Mouse (Mus musculus): ENCODE data around the gene Hoxc5.

Hoxc5 gene

DNA sequence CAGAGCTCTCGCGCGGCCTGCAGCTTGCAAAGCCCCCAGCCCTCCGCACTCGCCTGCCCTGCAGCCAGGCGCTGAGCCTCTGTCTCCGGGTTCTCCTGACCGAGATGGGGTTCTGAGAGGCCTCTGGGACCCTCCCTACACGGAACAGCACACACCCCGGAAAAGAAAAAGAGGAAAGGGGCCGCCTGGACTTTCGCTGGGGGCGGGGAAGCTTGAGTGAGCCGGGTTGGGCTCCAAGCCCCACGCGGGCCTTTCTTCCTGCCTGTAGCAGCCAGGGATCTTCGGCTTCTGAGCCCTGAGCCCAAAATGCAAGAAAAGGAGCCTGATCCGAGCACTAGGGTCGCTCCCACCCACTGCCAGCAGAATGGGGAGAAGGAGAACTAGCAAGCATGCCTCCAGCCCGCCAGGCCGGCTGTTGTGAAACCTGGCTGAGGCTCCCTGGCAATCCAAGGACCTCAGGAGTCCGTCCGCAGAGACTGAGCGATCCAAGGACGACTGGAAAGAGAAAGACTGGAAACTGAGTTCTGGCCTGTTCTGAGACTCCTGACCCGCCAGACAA lies 44.8 kb downstream of the Hoxc5 start:
- no peak for DNase-seq (ENCODE audit: low spot score)

DNA sequence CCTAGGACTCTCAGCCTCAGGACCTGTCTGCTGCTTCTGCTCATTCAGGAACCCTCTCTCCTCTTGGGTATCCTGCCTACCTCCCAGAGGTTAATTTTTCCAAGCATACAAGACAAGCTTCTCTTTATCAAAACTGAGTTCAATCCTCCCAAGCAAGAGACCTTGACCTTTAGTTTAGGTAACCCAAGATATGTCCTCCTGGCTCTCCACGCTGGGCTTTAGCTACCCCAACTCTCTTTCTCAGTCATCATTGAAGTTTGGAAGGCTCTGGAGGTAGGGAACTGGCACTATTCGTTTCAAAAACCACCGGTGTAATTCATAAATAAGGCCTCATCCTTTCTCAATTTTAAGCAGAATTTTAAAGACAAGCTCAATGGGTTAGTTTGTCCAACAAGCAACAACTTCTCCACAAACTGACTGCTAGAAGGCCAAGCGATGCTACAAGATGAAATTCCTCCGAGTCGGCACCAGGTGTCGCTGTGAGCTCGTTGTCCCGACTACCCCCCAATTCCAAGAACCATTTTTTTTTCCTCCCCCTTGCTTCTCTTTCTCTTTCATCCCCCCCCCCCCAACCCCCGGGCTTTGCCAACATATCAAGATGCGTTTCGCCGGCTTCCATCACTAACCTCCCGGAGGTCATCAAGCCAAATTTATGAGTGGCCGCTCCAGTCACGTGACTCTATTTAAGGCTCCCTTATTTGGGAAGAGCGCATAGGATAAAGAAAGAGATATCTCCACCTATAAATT lies 46.2 kb downstream of the Hoxc5 start:
- DNase-seq (ENCODE audit: low spot score) = peak; percentile 44

DNA sequence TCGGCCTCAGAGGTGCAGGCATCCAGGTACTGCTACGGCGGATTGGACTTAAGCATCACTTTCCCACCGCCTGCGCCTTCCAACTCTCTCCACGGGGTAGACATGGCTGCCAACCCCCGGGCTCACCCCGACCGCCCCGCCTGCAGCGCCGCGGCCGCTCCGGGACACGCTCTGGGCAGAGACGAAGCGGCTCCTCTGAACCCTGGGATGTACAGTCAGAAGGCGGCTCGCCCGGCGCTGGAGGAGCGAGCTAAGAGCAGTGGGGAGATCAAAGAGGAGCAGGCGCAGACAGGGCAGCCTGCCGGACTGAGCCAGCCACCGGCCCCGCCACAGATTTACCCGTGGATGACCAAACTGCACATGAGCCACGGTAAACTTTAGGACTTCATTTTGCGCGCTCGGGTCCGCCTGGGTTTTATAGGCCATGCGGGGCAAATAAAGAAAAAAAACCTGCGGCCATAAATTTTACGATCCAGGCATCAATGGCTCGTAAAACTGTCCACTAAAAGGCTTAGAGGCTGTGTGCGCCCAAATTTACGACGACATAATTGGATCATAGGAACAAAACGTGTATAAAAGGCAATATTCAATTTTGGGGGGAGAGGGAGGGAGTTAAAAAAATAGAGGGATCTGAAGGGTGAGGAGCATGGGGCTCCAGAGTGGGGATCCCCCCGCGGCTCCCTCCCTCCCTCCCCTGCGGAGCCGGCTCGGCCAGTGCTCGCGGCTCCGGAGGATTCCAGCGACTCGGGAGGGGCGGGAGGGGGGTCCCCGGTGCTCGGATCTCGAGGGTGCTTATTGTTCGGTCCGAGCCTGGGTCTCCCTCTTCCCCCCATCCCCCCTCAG lies 47.1 kb downstream of the Hoxc5 start:
- no peak for DNase-seq (ENCODE audit: low spot score)

DNA sequence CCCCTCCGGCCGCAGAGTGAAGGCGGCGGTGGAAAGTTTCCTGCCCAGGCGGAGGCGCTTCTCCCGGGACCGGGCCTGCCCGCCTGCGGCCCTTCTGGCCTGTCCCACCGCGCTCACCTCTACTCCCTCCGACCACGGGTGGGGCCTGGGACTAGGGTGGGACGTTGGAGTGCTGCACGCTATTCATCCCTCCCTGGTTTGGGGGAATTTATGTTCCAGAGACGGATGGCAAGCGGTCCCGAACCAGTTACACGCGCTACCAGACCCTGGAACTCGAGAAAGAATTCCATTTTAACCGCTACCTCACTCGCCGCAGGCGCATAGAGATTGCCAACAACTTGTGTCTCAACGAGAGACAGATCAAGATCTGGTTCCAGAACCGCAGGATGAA lies 47.8 kb downstream of the Hoxc5 start:
- DNase-seq (ENCODE audit: low spot score) = no peak

DNA sequence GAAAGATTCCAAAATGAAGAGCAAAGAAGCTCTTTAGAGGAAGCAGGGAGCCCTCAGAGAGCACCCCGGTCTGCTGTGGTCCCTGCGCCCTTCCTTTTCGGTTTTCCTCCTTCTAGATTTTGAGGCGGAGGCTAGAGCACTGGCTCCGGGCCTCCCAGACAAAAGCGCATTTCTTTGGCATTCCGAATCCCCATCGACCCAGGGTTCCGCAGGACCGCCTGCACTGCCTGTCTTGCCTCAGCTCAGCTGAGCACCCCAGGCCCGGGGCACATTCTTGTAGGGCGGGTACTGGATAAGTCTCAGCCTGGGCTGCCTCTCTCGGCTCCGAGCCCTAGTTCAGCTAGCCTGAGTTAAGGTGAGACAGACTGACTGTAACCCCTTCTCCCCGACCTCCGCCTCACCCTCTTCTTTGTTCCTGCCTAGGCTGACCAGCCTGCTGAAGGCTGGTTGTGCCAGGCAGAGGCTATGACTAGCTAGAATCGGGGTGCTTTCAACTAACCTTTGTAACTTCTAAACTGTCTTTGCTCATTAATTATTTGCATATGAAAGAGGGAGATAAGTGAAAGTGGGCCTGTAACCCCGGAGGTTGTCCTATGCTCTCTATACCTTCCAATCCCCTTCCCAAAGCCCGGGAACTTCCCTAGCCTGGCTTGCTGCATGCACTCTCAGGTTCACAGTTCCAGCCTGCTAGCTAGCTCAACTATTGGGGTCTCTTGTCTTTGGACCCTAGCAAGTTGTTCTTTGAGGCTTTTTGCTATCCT lies 48.3 kb downstream of the Hoxc5 start:
- no peak for DNase-seq (ENCODE audit: low spot score)

DNA sequence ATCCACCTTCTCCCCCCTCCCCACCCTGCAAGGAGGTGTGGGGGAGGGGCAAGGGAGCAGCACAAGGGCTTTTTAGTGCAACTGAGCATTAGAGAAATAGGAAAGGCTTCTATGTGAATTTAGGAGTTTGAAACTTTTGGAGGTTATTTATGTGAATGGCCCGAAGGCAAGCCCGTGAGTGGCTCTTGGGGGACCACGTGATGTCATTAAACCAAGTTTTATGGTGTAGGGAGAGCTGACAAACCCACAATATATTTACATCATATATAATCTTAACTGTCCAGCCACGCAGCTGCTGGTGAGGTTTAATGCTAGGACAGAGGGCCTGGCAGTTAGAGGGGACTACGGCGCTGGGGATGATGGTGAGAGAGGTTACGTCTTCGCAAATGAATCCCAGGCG lies 51.4 kb downstream of the Hoxc5 start, which contains the start of gene Hoxc4:
Hoxc4 (plus strand) TSS at position 299 of the 400 bp plus-strand sequence.
- no peak for DNase-seq (ENCODE audit: low spot score)

DNA sequence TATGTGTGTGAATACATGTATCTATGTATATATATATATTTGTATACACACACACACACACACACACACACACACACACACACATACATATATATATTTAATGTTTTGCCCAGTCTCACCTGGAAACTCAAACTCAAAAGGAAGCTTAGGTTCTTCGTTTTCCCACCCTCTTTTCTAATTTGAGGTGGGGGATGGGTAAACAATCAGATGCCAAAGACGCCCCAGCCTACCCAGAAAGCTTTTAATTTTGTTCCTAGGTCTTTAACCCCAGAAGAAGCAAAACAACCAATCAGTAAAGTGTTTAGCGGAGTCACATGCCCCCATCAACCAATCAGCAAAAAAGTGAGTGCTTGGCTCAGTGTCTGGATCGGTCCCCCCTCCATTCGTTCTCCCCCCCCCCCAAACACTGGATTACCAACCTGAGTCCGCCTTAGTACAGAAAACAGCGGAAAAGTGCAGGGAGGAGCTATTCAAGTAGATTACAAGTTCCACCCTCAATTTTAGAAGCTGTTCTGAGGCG lies 53.7 kb downstream of the Hoxc5 start:
- no peak for DNase-seq (ENCODE audit: low spot score)

DNA sequence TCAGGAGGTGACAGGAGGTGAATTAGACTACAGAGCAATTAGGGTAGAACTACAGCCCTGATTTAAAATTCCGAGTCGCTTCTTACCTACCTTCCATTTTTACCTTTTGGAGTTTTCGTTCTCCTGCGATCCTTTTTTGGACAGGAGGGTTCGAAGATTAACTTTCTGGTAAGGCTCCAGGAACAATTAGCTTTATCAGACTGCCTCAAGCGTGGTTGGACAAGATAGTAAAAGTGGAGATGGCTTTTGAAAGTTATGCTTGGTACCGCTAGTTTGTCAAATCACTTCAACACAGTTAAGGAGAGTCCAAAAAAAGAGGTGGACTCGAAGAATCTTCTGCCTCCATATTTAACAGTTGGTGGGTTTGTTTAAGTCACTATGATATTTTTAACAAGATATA lies 54.3 kb downstream of the Hoxc5 start:
- DNase-seq (ENCODE audit: low spot score) = no peak

DNA sequence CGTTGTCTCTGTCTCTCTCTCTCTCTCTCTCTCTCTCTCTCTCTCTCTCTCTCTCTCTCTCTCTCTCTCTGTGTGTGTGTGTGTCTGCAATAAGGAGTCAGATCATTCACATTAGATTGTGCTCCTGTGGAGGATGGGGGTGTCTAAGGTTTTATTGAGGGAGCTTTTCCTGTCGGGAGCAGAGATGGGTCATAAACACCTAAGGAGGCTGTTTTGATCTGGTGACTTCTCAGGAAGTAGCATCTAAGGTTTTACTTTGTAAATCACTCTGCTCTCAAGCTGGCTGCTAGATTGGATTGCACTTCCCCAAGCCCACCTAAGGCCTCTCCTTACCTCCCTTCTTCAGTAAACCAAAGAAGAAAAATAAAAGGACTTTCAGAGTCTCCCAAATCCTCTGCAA lies 56.9 kb downstream of the Hoxc5 start:
- DNase-seq (ENCODE audit: low spot score) = no peak

DNA sequence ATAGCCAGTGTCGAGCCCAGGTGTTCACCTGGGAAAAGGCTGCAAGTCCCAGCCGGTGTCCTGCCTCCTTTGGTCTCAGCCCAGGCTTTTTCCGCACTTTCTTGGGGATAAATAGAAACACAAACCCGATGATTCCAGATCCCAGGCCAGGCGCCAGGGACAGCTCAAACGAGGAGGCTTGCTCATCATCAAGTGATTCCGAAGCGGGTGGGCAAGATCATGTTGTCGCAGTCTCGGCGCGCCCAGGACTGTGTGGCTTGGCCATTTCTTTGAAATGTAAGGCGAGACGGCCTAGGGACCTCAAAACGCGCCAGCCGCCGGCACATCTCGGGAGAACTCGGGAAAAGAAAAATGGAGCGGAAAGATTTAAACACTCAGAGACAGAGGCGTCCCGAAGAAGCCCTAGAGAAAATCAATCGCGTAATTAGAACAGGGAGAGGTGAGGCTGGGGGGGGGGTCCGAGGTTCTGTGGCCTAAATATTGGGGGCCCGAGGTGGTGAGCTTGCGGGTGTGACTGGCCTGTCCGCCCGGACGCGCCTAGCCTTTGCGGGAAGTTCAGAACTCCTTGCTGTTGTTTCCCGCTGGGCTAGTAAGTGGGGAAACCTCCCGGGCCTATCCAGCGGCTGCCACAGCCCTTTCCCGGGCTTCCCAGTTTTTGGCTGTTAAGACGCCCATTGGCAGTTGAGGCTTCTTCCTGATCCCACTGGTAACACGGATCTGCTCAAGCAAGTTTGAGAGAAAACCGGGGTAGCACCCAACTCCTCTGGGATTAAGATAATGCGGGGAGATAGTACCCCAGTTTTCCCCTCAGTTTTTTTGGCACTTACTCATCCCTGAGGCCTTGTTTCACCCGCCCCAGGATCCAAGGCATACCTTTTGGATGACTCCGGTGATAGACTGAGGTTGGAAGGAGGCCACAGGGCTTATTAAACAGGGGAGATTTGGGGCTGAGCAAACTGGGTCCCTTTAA lies 60.3 kb downstream of the Hoxc5 start:
- no peak for DNase-seq (ENCODE audit: low spot score)

DNA sequence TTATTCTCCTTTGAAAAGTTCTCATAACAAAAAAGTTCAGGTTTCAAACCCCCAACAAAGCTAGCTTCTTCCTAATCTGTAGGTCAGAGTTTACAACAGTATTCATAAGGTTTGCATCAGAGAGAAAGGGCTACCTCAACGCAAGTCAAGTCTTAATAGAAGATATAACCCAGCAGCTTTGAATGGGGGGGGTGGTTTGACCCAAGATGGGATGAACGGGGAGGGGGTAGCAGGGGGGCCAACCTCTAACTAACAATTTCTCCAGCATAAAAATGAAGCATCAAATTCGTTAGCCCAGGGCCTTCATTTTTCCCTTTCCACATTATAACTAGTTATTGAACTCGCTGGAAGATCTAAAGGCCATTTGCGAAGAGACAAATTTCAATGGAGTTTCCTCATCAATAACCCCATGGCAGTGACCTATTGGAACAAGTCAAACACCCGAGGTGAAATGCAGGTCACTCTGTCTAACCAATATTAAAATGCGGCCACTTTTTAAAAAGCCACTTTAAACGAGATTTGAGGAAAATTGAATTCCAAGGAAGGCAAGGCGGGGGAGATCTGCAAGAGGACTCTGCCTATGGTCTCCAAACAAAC lies 61.8 kb downstream of the Hoxc5 start:
- DNase-seq (ENCODE audit: low spot score) = no peak

DNA sequence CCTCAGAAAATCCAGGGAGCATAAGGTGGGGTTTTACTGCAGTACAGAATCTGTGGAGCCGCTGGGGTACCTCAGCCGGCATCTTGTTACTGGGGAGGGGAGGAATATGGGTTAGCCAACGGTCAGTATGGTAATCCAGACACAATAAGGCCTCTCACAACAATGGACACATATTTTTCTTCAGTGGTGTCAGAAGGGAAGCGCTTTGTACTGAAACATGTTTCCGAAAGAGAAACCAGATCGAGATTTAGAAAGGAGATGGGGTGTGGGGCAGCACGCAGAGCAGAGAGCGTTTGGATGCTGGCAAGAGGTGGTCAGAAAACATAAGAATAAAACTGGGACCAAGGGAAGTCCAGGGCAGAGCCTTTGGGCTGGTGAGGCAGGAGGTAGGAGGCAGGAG lies 62.9 kb downstream of the Hoxc5 start:
- DNase-seq (ENCODE audit: low spot score) = no peak

DNA sequence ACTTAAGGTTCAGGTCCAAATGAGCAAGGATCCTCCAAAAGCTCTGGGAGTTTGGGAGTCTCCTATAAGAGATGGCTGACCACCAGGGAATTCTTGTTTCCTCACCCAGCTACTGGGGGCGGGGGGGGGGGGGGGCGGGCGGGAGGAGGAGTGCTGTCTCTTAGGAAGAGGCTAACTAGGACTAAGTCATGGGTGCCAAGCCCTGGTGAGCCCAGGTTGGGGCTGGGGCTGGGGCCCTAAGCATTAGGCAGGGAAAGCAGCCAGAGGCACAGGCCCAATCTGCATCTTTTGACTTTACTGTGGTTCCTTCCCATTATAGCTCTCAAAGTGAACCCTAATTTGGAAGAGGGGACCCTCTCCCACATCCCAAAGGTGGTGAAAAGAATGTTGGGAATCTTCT lies 64.9 kb downstream of the Hoxc5 start:
- DNase-seq (ENCODE audit: low spot score) = no peak

DNA sequence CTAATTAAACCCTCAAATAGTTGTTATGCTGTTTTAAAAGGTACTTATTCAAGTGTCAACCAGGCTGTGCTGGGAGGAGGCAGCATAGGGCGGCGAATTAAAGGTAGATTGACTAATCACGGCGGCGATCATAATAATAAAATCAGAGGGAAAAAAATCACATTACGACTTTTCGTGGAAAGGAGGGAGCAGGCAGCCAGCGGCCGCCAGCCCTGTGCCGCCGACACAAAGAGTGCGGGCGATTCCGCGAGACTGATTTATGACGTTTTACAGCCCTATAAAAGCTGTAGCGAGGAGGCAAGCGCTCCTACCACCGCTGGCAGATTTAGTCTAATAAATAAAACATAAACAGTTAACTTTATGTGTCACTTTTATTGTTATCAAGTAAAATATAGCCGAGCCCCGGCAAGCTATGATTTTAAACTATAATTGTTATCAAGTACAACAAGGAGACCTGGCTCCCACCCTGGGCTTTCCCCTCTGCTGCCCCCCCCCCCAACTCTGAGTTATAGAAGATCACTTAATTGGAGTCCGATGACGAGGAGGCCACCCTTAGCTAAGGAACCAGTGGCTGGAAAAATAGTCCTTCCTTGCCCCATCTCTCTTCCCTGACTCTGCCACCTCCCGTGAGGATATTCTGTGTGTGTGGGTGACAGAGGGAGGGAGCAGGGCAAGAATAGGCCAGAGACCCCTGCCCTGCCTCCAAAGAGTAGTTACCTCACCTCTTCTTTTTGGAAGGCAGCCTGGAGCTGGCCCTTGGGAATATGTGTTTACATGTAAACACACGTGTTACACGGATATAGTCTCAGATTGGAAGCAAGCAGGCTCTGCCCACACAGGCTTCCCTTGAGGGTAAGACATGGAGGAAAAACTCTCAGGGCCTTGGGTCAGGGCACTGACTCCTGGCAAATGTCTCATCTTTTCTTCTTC lies 65.7 kb downstream of the Hoxc5 start:
- peak; percentile 30 for DNase-seq (ENCODE audit: low spot score)

DNA sequence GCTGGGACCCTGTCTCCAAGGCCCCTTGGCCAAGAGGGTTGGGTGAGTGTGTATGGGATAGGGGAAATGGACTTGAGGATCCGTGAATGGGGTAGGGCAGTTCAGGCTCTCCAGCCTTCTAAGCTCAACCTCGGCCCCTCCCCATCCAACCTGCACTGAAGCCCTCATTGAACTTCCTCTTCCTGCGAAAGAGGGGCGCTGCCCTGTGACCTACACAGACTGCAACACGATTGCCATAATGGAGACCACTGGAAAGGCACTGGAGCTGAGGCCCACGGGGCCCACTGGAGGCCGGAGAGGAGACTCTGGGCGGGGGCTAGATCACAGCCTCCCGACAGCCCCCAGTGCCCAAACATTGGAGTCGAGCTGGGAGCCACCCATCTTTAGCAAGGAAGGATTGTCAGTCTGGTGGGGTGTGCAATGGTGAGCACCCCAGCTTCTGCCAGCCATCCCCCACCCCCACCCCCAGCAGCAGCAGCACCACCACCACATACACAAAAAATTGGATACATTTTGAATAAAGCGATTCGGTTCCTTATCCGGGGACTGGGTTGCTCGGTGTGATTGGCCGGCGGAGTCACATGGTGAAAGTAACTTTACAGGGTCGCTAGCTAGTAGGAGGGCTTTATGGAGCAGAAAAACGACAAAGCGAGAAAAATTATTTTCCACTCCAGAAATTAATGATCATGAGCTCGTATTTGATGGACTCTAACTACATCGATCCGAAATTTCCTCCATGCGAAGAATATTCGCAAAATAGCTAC lies 67.0 kb downstream of the Hoxc5 start:
- DNase-seq (ENCODE audit: low spot score) = no peak

DNA sequence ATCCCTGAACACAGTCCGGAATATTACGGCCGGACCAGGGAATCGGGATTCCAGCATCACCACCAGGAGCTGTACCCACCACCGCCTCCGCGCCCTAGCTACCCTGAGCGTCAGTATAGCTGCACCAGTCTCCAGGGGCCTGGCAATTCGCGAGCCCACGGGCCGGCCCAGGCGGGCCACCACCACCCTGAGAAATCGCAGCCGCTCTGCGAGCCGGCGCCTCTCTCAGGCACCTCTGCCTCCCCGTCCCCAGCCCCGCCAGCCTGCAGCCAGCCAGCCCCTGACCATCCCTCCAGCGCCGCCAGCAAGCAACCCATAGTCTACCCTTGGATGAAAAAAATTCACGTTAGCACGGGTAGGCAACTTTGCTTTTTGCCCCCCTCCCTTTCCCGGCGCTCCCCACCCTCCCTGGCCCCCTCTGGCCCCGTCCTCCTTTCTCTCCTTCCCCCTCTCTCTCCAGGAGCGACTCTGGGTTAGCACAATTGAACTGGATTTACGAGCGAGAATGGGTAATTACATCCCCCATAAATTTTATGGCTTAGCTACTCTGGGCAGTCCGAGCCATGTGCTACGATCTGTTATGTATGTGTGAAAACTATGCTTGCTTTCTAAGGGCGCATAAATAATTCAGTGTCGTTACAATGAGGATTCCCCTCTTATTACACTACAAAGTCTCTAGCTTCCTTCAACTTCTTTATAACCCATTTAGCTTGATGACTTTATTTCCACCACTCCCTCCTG lies 67.7 kb downstream of the Hoxc5 start:
- no peak for DNase-seq (ENCODE audit: low spot score)

DNA sequence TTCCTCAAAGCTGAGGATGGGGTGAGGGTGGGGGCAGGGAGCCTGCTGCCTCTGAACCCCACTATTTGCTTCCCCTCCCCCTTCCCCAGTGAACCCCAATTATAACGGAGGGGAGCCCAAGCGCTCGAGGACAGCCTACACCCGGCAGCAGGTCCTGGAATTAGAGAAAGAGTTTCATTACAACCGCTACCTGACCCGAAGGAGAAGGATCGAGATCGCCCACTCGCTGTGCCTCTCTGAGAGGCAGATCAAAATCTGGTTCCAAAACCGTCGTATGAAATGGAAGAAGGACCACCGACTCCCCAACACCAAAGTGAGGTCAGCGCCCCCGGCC lies 68.3 kb downstream of the Hoxc5 start:
- DNase-seq (ENCODE audit: low spot score) = no peak

DNA sequence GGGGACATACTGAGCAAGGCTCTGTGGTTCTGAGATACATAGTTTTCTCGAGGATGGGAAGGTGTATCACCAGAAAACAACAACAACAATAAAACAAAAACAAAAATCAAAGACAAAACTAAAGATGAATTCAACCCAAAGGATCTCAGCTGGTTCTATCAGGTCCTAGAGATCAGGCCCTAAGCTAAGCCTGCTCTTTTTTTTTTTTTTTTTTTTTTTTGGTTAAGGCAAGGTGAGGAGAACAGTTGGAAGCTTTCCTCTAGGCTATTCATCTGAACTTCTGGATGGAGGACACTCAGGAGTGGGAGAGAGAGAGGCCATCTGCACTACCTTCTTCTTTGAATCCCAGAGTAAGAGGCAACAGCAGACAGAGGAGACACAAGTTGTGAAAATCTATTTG lies 70.3 kb downstream of the Hoxc5 start:
- DNase-seq (ENCODE audit: low spot score) = no peak
